Mouse (Mus musculus) G1E (cell line): ENCODE data around the gene Asic2. TPM values are rescaled to one million over a fixed set of nuclear protein-coding genes. Genes with fewer than 3 reads are reported as not detected.

Source experiments
- ATAC-seq: 2 replicates; pipeline ENCODE4 v1.8.0; 2016; ENCODE audit warnings: mild to moderate bottlenecking; ENCODE audit not compliant: insufficient number of reproducible peaks, poor library complexity, low FRiP score, severe bottlenecking; ENCODE audit errors: extremely low read depth
- DNase-seq: peaks from one replicate; pipeline ENCODE4 v3.0.0; 2012; ENCODE audit warnings: low spot score
- H3K27me3 ChIP-seq: 2 replicates; pipeline ENCODE4 v1.6.1; 2012; ENCODE audit warnings: mild to moderate bottlenecking, low read length, inconsistent platforms; ENCODE audit not compliant: insufficient read depth
- H3K36me3 ChIP-seq: replicated peaks from 2 replicates; pipeline ENCODE3; 2012; ENCODE audit warnings: mild to moderate bottlenecking, inconsistent platforms
- H3K4me1 ChIP-seq: 2 replicates; pipeline ENCODE4 v1.6.1; 2012; ENCODE audit warnings: low read depth, low read length, inconsistent platforms, mixed read lengths; ENCODE audit not compliant: insufficient read depth
- H3K4me3 ChIP-seq: 2 replicates; pipeline ENCODE4 v1.5.1; 2012; ENCODE audit warnings: low read depth, mild to moderate bottlenecking, inconsistent platforms, low read length, moderate library complexity, mixed read lengths
- H3K9me3 ChIP-seq: replicated peaks from 2 replicates; pipeline ENCODE4 v1.6.1; 2012; ENCODE audit warnings: inconsistent platforms
- CTCF ChIP-seq: IDR thresholded peaks from 2 replicates; pipeline ENCODE4 v1.5.1; 2012; ENCODE audit warnings: low read depth, low read length, inconsistent platforms, mixed read lengths
- GATA1 ChIP-seq: IDR thresholded peaks from 2 replicates; pipeline ENCODE4 v1.6.1; 2012; ENCODE audit warnings: borderline replicate concordance, low read length, inconsistent platforms, mixed read lengths
- GATA2 ChIP-seq: IDR thresholded peaks from 2 replicates; pipeline ENCODE4 v1.6.1; 2012; ENCODE audit warnings: low read depth, low read length, inconsistent platforms, borderline replicate concordance
- POLR2AphosphoS5 ChIP-seq: IDR thresholded peaks from 2 replicates; pipeline ENCODE4 v1.6.1; 2012; ENCODE audit warnings: low read depth, low read length, inconsistent platforms; ENCODE audit not compliant: insufficient replicate concordance
- TAL1 ChIP-seq: conservative IDR thresholded peaks from 2 replicates; pipeline ENCODE4 v1.6.1; 2012; ENCODE audit warnings: low read depth, low read length, inconsistent platforms, mixed read lengths
- polyA plus RNA-seq: library from polyadenylated mRNA; stranded (reverse); fragments of >175 nt; gene quantifications from 2 replicates; pipeline ENCODE4 v1.2.3, GENCODE M21; 2012
- total RNA-seq, 2 experiments: library from RNA; stranded (forward) in 1 of 2; stranded (reverse) in 1 of 2; fragments of 200-1000 nt in 1 of 2; fragments of >200 nt in 1 of 2; fragmentation: Nextera tagmentation in 1 of 2; gene quantifications; 2 replicates each; pipeline ENCODE4 v1.2.3; 2014 to 2017

The Asic2 gene
- total and polyA plus RNA-seq, 3 experiments, result 0.16 TPM; not detected in 2

DNA sequence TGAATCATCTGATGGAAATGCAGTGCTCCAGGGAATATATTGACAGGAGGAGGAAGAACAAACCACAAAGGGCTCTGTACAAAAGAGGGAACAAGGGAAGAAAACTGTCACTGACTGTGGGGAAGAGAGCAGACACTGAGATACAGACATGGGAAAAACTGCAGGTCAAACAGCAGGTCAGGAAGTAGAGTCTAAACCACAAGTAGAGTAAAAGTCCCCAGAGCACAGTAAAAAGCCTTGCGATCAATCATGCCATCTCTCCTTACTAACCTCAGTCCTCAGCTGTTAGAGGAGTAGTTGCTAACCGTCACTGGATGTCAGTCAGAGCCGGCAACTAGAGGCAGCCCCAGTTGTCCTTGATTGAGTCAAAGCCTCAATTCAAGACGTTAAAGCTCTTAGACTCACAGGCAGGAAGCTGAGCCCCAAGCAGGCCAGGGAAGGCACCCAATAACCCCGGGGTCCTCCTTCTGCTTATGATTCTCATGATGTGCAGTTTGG, 58.8 kb downstream of the Asic2 start:
- DNase-seq (no peak), ATAC-seq (no peak)
- H3K4me1 ChIP-seq, result no peaks in the 10 kb centered on the region

DNA sequence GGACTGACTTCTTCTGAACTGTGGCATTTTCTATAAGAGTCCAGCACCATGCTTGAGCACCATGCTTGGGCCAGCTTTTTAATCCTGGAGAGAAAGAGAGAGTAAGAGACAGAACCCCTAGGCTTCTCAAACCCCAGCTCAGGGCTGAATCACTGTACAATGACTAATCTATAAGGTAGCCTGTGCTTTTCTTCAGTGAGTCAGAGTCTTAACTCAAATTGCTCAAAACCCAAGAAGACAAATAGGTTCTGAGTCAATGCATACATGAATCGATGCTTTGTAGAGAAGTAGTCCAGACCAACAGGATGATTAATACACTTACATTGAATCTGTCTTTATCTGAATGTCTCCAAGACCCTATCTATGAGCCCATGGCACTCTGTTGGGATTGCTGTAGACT, 59.5 kb downstream of the Asic2 start:
- H3K27me3 ChIP-seq, result no peaks in the 10 kb centered on the region
- TF ChIP-seq CTCF (no peak), GATA2 (no peak), POLR2AphosphoS5 (no peak), TAL1 (no peak), GATA1 (no peak)
- peaks cover 47% of the 10 kb centered on the region for H3K9me3 ChIP-seq
- no peaks in the 10 kb centered on the region for H3K4me1 ChIP-seq
- no peak overlapping the region for H3K4me3 ChIP-seq
- no peaks in the 10 kb centered on the region for H3K36me3 ChIP-seq
- DNase-seq (no peak), ATAC-seq (no peak)

More for the DNA sequence above, 58.8 kb downstream of the Asic2 start:
- TF ChIP-seq GATA2 (no peak), GATA1 (no peak), TAL1 (no peak), CTCF (no peak), POLR2AphosphoS5 (no peak)
- Histone ChIP-seq H3K4me3 (no peak overlapping the region), H3K36me3 (no peaks in the 10 kb centered on the region), H3K9me3 (peaks cover 43% of the 10 kb centered on the region), H3K27me3 (no peaks in the 10 kb centered on the region)

DNA sequence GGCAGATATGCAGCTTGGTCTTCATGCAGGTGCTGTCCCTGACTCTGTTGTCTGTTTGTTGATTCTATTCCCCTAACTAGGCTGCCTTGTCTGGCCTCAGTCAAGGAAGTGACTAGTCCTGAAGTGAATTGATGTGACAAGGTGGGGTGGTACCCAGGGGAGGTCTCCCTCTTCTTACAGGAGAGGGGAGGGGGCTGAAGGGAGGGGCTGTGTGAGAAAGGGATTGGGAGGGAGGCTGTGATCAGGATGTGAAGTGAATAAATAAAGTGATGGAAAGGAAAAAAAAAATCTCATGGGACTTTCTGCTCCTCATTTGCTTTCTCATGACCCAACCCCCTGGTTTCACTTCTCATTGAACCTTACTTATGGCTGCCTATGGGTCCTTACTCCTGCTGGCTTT, 65.9 kb downstream of the Asic2 start:
- H3K4me1 ChIP-seq, result no peaks in the 10 kb centered on the region
- ATAC-seq (no peak), DNase-seq (no peak)

DNA sequence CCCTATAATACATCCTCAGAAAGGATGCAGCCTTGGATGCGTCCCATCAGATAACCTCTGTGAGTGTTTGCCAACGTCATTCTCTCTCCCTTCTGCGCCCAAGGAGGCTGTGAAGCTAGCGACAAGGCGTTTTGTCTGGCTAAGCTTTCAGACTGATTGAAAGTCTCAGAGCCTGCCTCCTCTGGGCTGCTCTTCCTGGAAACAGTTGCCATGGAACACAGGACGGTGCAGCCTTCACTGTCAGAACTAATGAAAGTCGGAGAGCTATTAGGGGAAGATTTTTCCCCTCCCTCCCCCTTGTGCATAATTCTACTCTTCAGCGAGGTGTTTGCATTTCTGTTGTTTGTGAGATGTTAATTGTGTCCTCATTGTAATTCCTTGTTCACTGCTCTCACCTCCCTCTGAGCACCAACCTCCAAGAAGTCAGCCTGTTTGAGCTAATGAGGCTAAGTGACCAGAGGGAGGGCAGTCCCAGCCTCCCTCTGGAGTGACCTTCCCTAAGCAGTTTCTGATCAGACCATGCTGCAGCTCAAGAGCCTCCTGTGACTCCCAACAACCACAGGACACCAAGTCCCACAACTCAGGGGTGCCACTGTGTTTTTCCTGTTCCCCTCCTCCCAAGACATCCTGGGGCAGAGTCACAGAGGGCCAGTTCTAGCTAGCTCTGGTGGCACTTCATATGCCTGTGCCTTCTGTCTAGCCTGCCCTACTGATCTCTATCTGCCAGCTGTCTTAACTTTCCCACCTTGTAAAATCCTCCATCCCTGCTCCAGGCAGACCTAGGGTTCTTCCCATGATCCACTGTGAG, 70.5 kb downstream of the Asic2 start:
- H3K27me3 ChIP-seq, result no peaks in the 10 kb centered on the region
- no peak for DNase-seq
- H3K4me3 ChIP-seq, result no peak overlapping the region
- TF ChIP-seq GATA1 (no peak), TAL1 (no peak), POLR2AphosphoS5 (no peak), GATA2 (no peak), CTCF (no peak)
- peaks cover 53% of the 10 kb centered on the region for H3K9me3 ChIP-seq
- H3K36me3 ChIP-seq, result no peaks in the 10 kb centered on the region
- no peaks in the 10 kb centered on the region for H3K4me1 ChIP-seq
- ATAC-seq, result no peak

More for the DNA sequence above, 65.9 kb downstream of the Asic2 start:
- Histone ChIP-seq H3K4me3 (no peak overlapping the region), H3K27me3 (no peaks in the 10 kb centered on the region), H3K9me3 (peaks cover 60% of the 10 kb centered on the region), H3K36me3 (no peaks in the 10 kb centered on the region)
- TF ChIP-seq GATA2 (no peak), GATA1 (no peak), CTCF (no peak), POLR2AphosphoS5 (no peak), TAL1 (no peak)

DNA sequence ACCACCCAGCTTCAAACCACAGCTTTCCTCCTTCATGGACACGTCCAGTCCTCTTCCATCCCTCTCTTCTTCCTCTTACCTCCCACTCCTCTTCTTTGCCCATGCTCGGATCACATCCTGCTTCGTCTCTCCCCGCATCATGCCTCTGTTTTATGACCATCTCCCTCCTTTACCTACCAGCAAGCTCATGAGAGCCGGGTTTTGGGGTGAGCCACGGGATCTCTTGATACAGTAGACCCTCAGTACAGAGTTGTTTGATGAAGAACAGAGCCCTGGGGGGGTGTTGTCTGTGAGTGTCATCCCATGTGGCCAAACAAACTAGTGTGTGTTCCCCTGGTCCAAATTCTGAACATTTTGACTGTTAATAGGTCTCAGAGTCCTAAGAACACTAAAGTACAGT, 71.7 kb downstream of the Asic2 start:
- Histone ChIP-seq H3K27me3 (no peaks in the 10 kb centered on the region), H3K4me3 (no peak overlapping the region), H3K4me1 (no peaks in the 10 kb centered on the region), H3K36me3 (no peaks in the 10 kb centered on the region), H3K9me3 (peaks cover 48% of the 10 kb centered on the region)
- no peak for DNase-seq
- TF ChIP-seq TAL1 (no peak), GATA2 (no peak), GATA1 (no peak), CTCF (no peak), POLR2AphosphoS5 (no peak)
- ATAC-seq, result no peak

DNA sequence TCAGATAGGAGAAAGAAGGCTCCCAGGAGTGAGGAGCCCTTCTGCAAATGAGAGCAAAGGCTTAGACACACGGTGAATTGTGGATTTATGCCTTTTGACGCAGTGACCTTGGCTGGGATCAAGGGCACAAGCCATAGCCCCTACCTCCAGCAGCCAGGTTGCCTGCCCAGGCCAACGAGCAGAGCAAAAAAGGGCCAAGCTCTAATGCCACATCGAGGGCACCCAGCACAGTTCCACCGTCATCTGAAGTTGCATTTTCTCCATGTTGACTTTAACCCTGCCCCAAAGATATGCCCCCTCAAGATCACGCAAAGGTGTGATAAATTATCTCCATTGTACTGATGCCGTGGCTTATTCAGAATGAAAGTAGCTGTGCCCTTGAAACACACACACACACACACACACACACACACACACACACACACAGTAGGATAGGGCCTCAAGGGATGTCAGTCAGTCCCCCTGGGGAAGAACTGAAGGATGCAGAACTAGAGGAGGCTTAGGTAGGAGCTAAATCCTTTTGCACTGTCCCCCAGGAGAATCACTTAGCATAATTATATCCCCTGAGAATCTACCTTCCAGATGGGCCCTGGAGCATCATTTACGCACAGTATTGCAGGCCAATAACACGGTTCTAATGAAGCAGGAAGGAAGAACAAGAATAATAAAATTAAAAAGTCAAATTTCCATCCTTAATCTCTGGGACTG, 96.6 kb downstream of the Asic2 start:
- Histone ChIP-seq H3K4me3 (no peak overlapping the region), H3K36me3 (no peaks in the 10 kb centered on the region), H3K4me1 (no peaks in the 10 kb centered on the region), H3K27me3 (no peaks in the 10 kb centered on the region), H3K9me3 (peaks cover 40% of the 10 kb centered on the region)
- ATAC-seq (no peak), DNase-seq (no peak)
- TF ChIP-seq POLR2AphosphoS5 (no peak), GATA1 (no peak), GATA2 (no peak), TAL1 (no peak), CTCF (no peak)
